Mouse (Mus musculus) stomach, postnatal 0 days (tissue): ENCODE measurements at regions not wholly inside any gene's neighbourhood (a gene's known extent, or its start where the extent isn't known, plus 50 kb on each side); places are given as distances from the start of the nearest gene placed in this dataset.

Source experiments
- CTCF ChIP-seq: IDR thresholded peaks from 2 replicates; pipeline ENCODE4 v1.5.1; 2016; ENCODE audit warnings: antibody characterized with exemption, low read depth, mild to moderate bottlenecking, moderate library complexity
- EP300 ChIP-seq: optimal IDR thresholded peaks from 2 replicates; pipeline ENCODE3; 2016; ENCODE audit warnings: antibody characterized with exemption

DNA sequence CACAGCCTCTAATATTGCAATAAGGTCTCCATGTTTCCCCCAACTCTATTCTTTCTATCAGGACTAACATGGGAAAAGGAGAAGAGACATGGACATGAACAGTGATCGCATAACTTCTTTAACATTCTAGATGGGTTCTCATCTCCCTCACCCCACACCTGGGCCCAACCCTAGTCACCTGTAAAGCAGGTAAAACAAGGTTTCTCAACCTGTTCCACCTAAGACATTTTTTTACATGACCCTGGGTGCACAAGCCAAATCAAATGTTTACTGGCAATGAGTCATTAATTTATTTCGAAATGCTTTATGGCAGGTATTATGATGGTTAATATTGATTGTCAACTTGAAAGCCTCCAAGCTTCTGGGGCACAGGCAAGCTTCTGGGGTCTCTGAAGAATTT lies 640.4 kb downstream of the Sox6 start:
- no peak for TF ChIP-seq EP300
- no peak for TF ChIP-seq CTCF
